Mouse (Mus musculus): Measurements from ENCODE around the gene Tfap2b.

Tfap2b gene

GRCm38 (mm10) chr1:19233857-19234256, 25.1 kb downstream of the Tfap2b start:
- no peak for DNase-seq (ENCODE audit: low spot score in 2 of 2)

GRCm38 (mm10) chr1:19234432-19235205, 25.9 kb downstream of the Tfap2b start:
- DNase-seq (ENCODE audit: low spot score in 2 of 2), result no peak

DNA sequence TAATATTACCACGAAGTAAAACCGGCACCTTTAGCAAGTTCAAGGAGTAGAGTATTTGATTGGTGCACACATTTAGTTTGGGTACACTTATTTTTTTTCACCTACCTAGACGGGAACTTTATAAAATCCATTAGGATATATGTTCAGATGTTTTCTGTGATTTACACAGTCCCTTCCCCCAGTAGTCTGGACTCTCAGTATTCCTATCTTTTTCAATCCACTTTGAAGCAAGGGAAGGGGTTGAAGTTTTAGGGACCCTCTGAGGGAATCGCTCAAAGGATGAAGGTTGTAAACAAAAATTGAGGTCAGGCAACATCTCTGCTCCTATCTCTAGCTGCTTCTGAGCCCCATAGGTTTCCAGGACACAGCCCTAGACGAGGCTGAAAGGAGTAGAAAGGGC, 27.3 kb downstream of the Tfap2b start:
- no peak for DNase-seq (ENCODE audit: low spot score in 2 of 2)

- DNase-seq (ENCODE audit: low spot score in 2 of 2), result no peak
These were observed 27.9 kb downstream of the Tfap2b start for GRCm38 (mm10) chr1:19236591-19236990.

- DNase-seq (ENCODE audit: low spot score in 2 of 2), result no peak
These were observed 28.3 kb downstream of the Tfap2b start for GRCm38 (mm10) chr1:19237061-19237460.

DNA sequence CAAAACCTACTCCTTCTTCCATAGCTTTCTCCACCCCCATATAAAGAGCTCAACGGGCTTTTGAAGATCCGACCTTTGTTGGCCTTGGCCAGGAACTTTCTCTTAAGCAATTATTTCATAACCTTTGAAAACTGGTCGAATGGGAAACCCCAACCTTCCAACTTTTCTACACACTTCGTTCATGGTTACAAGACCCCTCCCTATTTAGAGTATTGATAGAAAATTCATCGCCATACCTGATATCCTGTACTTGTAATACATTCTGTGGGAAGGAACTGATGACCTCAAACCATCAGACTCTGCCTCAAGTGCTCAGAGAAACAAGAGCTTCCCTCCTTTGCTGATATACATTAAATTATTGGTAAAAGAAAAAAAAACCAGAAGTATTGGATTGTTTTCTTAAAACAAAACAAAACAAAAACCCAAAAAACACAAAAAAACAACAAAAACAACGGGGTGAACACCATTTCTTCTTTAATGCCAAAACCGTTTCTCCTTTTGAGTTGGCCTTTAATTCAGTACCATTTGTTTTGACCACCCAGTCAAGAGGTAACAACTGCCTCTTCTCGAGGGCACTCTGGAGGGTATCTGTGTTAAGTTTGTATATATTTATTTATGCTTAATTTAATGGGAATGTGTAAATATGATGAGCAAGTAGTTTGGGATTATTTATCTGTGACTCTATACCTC, 29.2 kb downstream of the Tfap2b start:
- no peak for DNase-seq (ENCODE audit: low spot score in 2 of 2)

GRCm38 (mm10) chr1:19240054-19240453, 31.3 kb downstream of the Tfap2b start:
- DNase-seq (ENCODE audit: low spot score in 2 of 2), result no peak

GRCm38 (mm10) chr1:19241316-19241715, 32.6 kb downstream of the Tfap2b start:
- no peak for DNase-seq (ENCODE audit: low spot score in 2 of 2)

GRCm38 (mm10) chr1:19242021-19242420, 33.3 kb downstream of the Tfap2b start:
- no peak for DNase-seq (ENCODE audit: low spot score in 2 of 2)

DNA sequence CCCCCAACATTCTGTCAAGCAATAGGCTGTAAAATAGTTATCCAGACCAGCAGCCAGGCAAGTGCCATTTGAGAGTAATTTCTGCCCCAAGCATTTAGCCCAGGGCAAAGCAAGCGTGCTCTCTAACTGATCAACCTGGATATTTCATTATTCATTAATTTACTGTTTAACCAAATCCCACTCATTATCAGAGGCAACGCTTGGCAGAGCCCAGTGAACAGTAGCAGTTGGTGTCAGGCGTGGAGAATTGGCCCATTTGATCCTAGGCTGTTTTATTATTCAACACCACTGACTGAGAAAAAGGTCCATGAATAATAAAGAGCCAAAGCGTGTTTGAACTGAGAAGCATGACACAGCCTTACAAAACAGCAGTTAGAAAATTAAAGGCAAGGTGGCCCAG, 36.3 kb downstream of the Tfap2b start:
- no peak for DNase-seq (ENCODE audit: low spot score in 2 of 2)

DNA sequence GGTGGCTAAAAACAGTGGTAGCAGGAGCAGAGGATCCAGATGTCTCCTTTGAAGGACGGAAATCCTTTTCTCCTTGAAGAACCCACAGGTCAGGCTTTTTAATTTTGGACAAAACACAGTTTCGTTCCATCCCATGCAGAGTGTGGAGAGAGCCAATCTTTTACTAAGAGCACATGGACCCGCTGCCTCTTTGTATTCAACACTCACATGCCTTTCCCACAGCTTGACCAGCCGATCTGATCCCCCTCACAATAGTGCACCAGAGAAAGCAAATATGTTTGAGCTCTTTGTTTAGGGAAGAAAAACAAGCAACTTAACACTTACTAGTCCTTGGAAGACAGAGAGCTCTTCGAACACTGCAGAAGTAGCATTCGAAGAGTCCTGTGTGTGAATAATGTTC, 42.6 kb downstream of the Tfap2b start:
- DNase-seq (ENCODE audit: low spot score in 2 of 2), result no peak

DNA sequence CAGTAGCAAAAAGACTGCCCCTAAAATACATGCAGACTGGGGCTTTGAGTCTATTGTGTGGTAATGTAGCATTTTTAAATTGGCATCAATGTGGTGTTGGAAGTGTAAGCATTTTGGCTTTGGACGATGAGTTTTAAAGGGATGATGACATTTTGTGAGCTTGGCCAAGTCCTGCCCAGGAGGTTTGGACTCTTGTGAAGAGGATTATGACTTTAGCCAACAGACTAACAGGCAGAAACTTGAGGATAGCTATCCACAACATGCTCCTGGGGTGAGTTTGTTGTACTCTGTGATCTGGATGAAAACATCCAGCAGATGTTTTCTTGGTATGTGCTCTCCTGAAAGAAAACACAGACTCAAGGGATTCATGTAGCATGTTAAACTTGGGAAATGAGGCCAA, 60.9 kb downstream of the Tfap2b start:
- DNase-seq (ENCODE audit: low spot score in 2 of 2), result no peak
